17 mouse cellular contexts compared by ENCODE assay signal in the genomic region with DNA sequence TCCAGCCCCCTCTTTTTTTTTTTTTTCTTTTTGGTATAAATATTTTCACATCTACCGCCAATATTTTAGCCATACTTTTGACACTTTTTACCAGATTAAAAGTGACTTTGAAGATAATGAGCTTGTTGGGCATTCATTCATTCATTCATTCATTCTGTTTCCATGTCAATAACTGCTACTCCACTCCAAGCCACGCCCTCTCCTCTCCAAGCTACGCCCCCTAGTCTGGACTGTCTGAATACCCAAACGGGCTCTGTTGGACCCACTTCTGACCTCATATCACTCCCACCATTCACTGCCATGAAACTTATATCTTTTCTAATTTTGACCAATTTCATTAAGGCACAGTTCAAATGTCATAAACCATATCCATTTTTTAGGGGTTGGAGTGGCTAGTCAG. TPM values are rescaled to one million over a fixed set of nuclear protein-coding genes. Genes with fewer than 3 reads are reported as not detected.
"Had no signal": no experiment of that assay in that cellular context is flagged by ENCODE, and none has a peak within 500 bp of the region (broad histone marks: within the 10 kb centered on the region; RNA-seq: fewer than 3 reads in every experiment).

No protein-coding gene starts in this region.

- ATAC-seq: lung, postnatal 0 days had no signal

- H3K9me3 ChIP-seq: megakaryocyte, embryonic 14.5 days; midbrain, embryonic 13.5 days; midbrain, embryonic 15.5 days; neural tube, embryonic 12.5 days; stomach, embryonic 15.5 days had no signal

- DNase-seq: lung, adult 18-20 months; right cerebral cortex, postnatal 14 days; thymus, adult 2 months; thymus, postnatal 25 days; thymus, postnatal 4 days had no signal

- H3K36me3 ChIP-seq: midbrain, embryonic 13.5 days; midbrain, embryonic 15.5 days; neural tube, embryonic 12.5 days; stomach, embryonic 15.5 days had no signal

- H3K27ac ChIP-seq: liver, embryonic 14.5 days; macrophage; midbrain, embryonic 13.5 days; midbrain, embryonic 15.5 days; neural tube, embryonic 12.5 days; stomach, embryonic 15.5 days; stomach, postnatal 0 days had no signal

- H3K9ac ChIP-seq: liver, embryonic 14.5 days; midbrain, embryonic 13.5 days; midbrain, embryonic 15.5 days; neural tube, embryonic 12.5 days; stomach, embryonic 15.5 days had no signal

RNA-seq across cellular contexts. Expression of a gene that starts 1.7 kb away (rescaled TPM):
- total RNA-seq: megakaryocyte progenitor cell, adult 5-6 weeks; monocyte, adult 5-6 weeks; neutrophil, adult 5-6 weeks had no signal
- polyA plus RNA-seq: macrophage had no signal
